Mouse (Mus musculus) liver, embryonic 15.5 days (tissue): ENCODE data around the gene Ccdc62. TPM values are rescaled to one million over a fixed set of nuclear protein-coding genes. Genes with fewer than 3 reads are reported as not detected.
A peak's percentile ranks its signal among the peaks of the same experiment; 100 is the strongest.

Experiments used
- ATAC-seq: fragments of 200-750 bp; cut with Nextera tagmentation; 2 replicates; pipeline ENCODE4 v1.8.0; 2017; ENCODE audit warnings: moderate number of reproducible peaks, mild to moderate bottlenecking, moderate library complexity; ENCODE audit not compliant: insufficient read depth
- H3K27ac ChIP-seq: fragments of 300-500 bp; sonication (generic); replicated peaks from 2 replicates; pipeline ENCODE4 v1.5.1; 2015; ENCODE audit warnings: mild to moderate bottlenecking, inconsistent platforms
- H3K27me3 ChIP-seq: fragments of 300-500 bp; sonication (generic); 2 replicates; pipeline ENCODE4 v1.6.1; 2015; ENCODE audit warnings: mild to moderate bottlenecking, inconsistent platforms
- H3K36me3 ChIP-seq: fragments of 300-500 bp; sonication (generic); replicated peaks from 2 replicates; pipeline ENCODE4 v1.6.1; 2015; ENCODE audit warnings: moderate library complexity, mild to moderate bottlenecking, inconsistent platforms
- H3K4me1 ChIP-seq: fragments of 300-500 bp; sonication (generic); replicated peaks from 2 replicates; pipeline ENCODE4 v1.6.1; 2015; ENCODE audit warnings: inconsistent platforms
- H3K4me2 ChIP-seq: fragments of 300-500 bp; sonication (generic); 2 replicates; pipeline ENCODE4 v1.6.1; 2015; ENCODE audit warnings: moderate library complexity, mild to moderate bottlenecking, inconsistent platforms
- H3K4me3 ChIP-seq: fragments of 300-500 bp; sonication (generic); replicated peaks from 2 replicates; pipeline ENCODE4 v1.5.1; 2015; ENCODE audit warnings: mild to moderate bottlenecking, inconsistent platforms
- H3K9ac ChIP-seq: fragments of 300-500 bp; sonication (generic); 2 replicates; pipeline ENCODE4 v1.6.1; 2015; ENCODE audit warnings: moderate library complexity, mild to moderate bottlenecking, inconsistent platforms
- H3K9me3 ChIP-seq: fragments of 300-500 bp; sonication (generic); replicated peaks from 2 replicates; pipeline ENCODE4 v1.6.1; 2016; ENCODE audit warnings: inconsistent platforms
- WGBS: fragments of 180-500 bp; shearing (Covaris S2); methylation state at CpG from one replicate; pipeline ENCODE4 v1.1.7; 2015; ENCODE audit warnings: mixed read lengths; ENCODE audit not compliant: insufficient replicate concordance; 5-methylcytosine and 5-hydroxymethylcytosine counted together
- polyA plus RNA-seq: library from polyadenylated mRNA; unstranded; fragments of >200 nt; fragmentation: Nextera tagmentation; extraction: Ambion mirVana; gene quantifications from 2 replicates; pipeline ENCODE4 v1.2.1, GENCODE M21; 2015

Ccdc62 gene
- polyA plus RNA-seq, 1 experiment from 2014 or later = 3.2 TPM

GRCm38 (mm10) chr5:124001274-124001673, 70.8 kb downstream of the Ccdc62 start:
- Histone ChIP-seq H3K4me2 (no peak overlapping the region), H3K36me3 (peaks cover 76% of the 10 kb centered on the region), H3K4me3 (no peak overlapping the region), H3K9me3 (no peaks in the 10 kb centered on the region), H3K9ac (no peak overlapping the region), H3K27ac (no peak overlapping the region), H3K27me3 (no peaks in the 10 kb centered on the region), H3K4me1 (peaks cover 31% of the 10 kb centered on the region)
- 41% methylated on average over 9 of the region's 9 CpGs for WGBS
- no peak for ATAC-seq

- 93% methylated on average over 2 of the region's 2 CpGs for WGBS
- Histone ChIP-seq H3K4me1 (peaks cover 33% of the 10 kb centered on the region), H3K9ac (no peak overlapping the region), H3K4me2 (no peak overlapping the region), H3K27ac (no peak overlapping the region), H3K9me3 (no peaks in the 10 kb centered on the region), H3K4me3 (no peak overlapping the region), H3K36me3 (peaks cover 79% of the 10 kb centered on the region), H3K27me3 (no peaks in the 10 kb centered on the region)
- no peak for ATAC-seq
Observed at GRCm38 (mm10) chr5:124002876-124003275, 72.4 kb downstream of the Ccdc62 start.

- Histone ChIP-seq H3K27me3 (no peaks in the 10 kb centered on the region), H3K4me1 (peaks cover 32% of the 10 kb centered on the region), H3K9me3 (no peaks in the 10 kb centered on the region), H3K9ac (no peak overlapping the region), H3K36me3 (peaks cover 82% of the 10 kb centered on the region), H3K4me3 (no peak overlapping the region), H3K27ac (no peak overlapping the region), H3K4me2 (no peak overlapping the region)
- no peak for ATAC-seq
- WGBS = 69% methylated on average over 4 of the region's 4 CpGs
Observed at GRCm38 (mm10) chr5:124003375-124003774, 72.9 kb downstream of the Ccdc62 start.

- Histone ChIP-seq H3K4me2 (no peak overlapping the region), H3K4me3 (no peak overlapping the region), H3K27ac (peak overlapping the region; percentile 51), H3K9ac (no peak overlapping the region), H3K4me1 (peaks cover 29% of the 10 kb centered on the region), H3K9me3 (no peaks in the 10 kb centered on the region), H3K27me3 (no peaks in the 10 kb centered on the region), H3K36me3 (peaks cover 85% of the 10 kb centered on the region)
- WGBS = 80% methylated on average over 17 of the region's 17 CpGs
- ATAC-seq = peak; percentile 43; the same call in 1 of the 2 replicates
Observed at GRCm38 (mm10) chr5:124004356-124005150, 74.1 kb downstream of the Ccdc62 start.

GRCm38 (mm10) chr5:124005151-124005500, 74.6 kb downstream of the Ccdc62 start:
- Histone ChIP-seq H3K4me2 (no peak overlapping the region), H3K4me1 (peaks cover 35% of the 10 kb centered on the region), H3K4me3 (no peak overlapping the region), H3K27me3 (no peaks in the 10 kb centered on the region), H3K9ac (no peak overlapping the region), H3K27ac (peak overlapping the region; percentile 8; the same call in 1 of the 2 replicates), H3K9me3 (no peaks in the 10 kb centered on the region), H3K36me3 (peaks cover 85% of the 10 kb centered on the region)
- no peak for ATAC-seq
- WGBS = 90% methylated on average over 15 of the region's 15 CpGs

- H3K4me3 ChIP-seq = no peak overlapping the region
- H3K27ac ChIP-seq = 0 out of 2 replicates have a peak overlapping the region, but pooled peaks have one; percentile 6
- WGBS = 83% methylated on average over 11 of the region's 11 CpGs
- peaks cover 87% of the 10 kb centered on the region for H3K36me3 ChIP-seq
- H3K4me1 ChIP-seq = peaks cover 39% of the 10 kb centered on the region
- H3K27me3 ChIP-seq = no peaks in the 10 kb centered on the region
- no peaks in the 10 kb centered on the region for H3K9me3 ChIP-seq
- no peak overlapping the region for H3K4me2 ChIP-seq
- H3K9ac ChIP-seq = no peak overlapping the region
- no peak for ATAC-seq
Observed at GRCm38 (mm10) chr5:124005591-124005990, 75.1 kb downstream of the Ccdc62 start.

- Histone ChIP-seq H3K9ac (no peak overlapping the region), H3K27ac (no peak overlapping the region), H3K4me1 (peaks cover 42% of the 10 kb centered on the region), H3K4me2 (no peak overlapping the region), H3K4me3 (no peak overlapping the region), H3K9me3 (no peaks in the 10 kb centered on the region), H3K36me3 (peaks cover 87% of the 10 kb centered on the region), H3K27me3 (no peaks in the 10 kb centered on the region)
- 84% methylated on average over 26 of the region's 26 CpGs for WGBS
- ATAC-seq = no peak
Observed at GRCm38 (mm10) chr5:124006082-124006873, 75.8 kb downstream of the Ccdc62 start.

GRCm38 (mm10) chr5:124006891-124007491, 76.5 kb downstream of the Ccdc62 start:
- Histone ChIP-seq H3K4me3 (no peak overlapping the region), H3K4me2 (no peak overlapping the region), H3K9me3 (no peaks in the 10 kb centered on the region), H3K36me3 (peaks cover 81% of the 10 kb centered on the region), H3K4me1 (peaks cover 45% of the 10 kb centered on the region), H3K27me3 (no peaks in the 10 kb centered on the region), H3K27ac (no peak overlapping the region), H3K9ac (no peak overlapping the region)
- no peak for ATAC-seq
- WGBS = 82% methylated on average over 17 of the region's 17 CpGs

- H3K4me2 ChIP-seq = peak overlapping the region; percentile 58
- no peaks in the 10 kb centered on the region for H3K27me3 ChIP-seq
- no peaks in the 10 kb centered on the region for H3K9me3 ChIP-seq
- peaks cover 53% of the 10 kb centered on the region for H3K36me3 ChIP-seq
- H3K9ac ChIP-seq = peak overlapping the region; percentile 15; the same call in 1 of the 2 replicates
- 31% methylated on average over 8 of the region's 8 CpGs for WGBS
- peak overlapping the region; percentile 21; the same call in 1 of the 2 replicates for H3K4me3 ChIP-seq
- H3K27ac ChIP-seq = peak overlapping the region; percentile 81
- peak; percentile 81 for ATAC-seq
- H3K4me1 ChIP-seq = peaks cover 65% of the 10 kb centered on the region
Observed at GRCm38 (mm10) chr5:124010077-124010476, 79.6 kb downstream of the Ccdc62 start.

GRCm38 (mm10) chr5:124010910-124011655, 80.6 kb downstream of the Ccdc62 start:
- Histone ChIP-seq H3K9ac (0 out of 2 replicates have a peak overlapping the region, but pooled peaks have one; percentile 15), H3K36me3 (peaks cover 44% of the 10 kb centered on the region), H3K9me3 (no peaks in the 10 kb centered on the region), H3K4me3 (peak overlapping the region; percentile 21), H3K27me3 (no peaks in the 10 kb centered on the region), H3K4me1 (peaks cover 72% of the 10 kb centered on the region), H3K4me2 (peak overlapping the region; percentile 58), H3K27ac (peak overlapping the region; percentile 81)
- peak; percentile 71 for ATAC-seq
- 10% methylated on average over 19 of the region's 19 CpGs for WGBS
